Mouse (Mus musculus): ENCODE measurements around the gene En2. TPM values are rescaled to one million over a fixed set of nuclear protein-coding genes. Genes with fewer than 3 reads are reported as not detected.

The En2 gene
- total and polyA plus RNA-seq, 3 experiments = not detected

DNA sequence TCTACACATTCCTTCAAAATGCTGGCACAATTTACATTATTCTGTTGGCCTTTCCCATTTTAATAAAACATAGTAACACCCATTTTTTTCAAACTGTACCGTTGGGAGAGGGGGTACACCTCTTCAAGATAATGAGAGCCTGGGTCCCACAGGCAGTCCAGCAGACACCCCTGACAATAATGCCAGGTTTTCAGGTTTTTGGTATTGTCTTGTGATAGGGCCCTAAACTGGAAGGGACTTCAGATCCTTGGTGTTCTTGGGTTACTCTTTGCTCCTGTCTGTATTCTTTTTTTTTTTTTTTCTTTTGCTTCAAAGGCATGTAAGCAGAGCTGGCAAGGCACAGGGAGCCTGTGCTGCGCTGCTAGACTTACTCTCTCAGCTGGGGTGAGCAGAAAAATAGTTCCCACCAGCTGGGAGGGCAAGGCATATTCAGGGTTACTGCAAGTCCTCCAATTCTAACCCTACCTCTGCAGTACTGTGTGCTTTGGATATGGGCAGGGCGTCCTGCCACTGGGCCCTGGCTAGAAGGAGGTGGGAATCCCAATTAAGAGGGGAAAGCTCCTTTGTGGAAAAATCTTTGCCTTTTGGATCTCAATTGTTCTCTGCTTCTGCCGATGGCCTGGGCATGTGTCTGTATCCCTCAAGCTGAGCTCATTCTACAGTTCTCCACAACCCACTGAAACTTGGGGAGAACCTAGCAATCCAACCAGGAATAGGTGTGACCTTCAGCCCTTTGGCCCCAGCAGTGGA lies 7.6 kb downstream of the En2 start:
- H3K9ac ChIP-seq (ENCODE audit: insufficient read depth, low read depth) = no peak overlapping the region
- DNase-seq (ENCODE audit: extremely low read depth) = no peak
- H3K4me2 ChIP-seq (ENCODE audit: insufficient read depth, low read depth, poor library complexity, severe bottlenecking) = no peak overlapping the region
- no peak overlapping the region for H3K4me3 ChIP-seq (replicated peaks in 1 of 3; ENCODE audit: low read depth in 2 of 3, low read length in 2 of 3, poor library complexity in 1 of 3)
- no peak for TF ChIP-seq MAZ (IDR thresholded peaks at IDR 0.05; ENCODE audit: low read depth, low read length)
- TF ChIP-seq SIN3A (IDR thresholded peaks at IDR 0.05; ENCODE audit: low read length) = no peak
- no peak for TF ChIP-seq CTCF (conservative IDR thresholded peaks at IDR 0.05 in 1 of 2, IDR thresholded peaks at IDR 0.05 in 1 of 2; ENCODE audit: low read depth in 2 of 2, low read length in 2 of 2)
- no peak for TF ChIP-seq PAX5 (IDR thresholded peaks at IDR 0.05; ENCODE audit: low read length)
- no peak for TF ChIP-seq ZNF384 (IDR thresholded peaks at IDR 0.05; ENCODE audit: low read depth, low read length)
- no peak for TF ChIP-seq MXI1 (IDR thresholded peaks at IDR 0.05; ENCODE audit: low read depth, low read length)
- no peak for TF ChIP-seq POLR2A (IDR thresholded peaks at IDR 0.05; ENCODE audit: low read depth, low read length)
- TF ChIP-seq MYC (IDR thresholded peaks at IDR 0.05; ENCODE audit: low read depth, low read length) = no peak
- no peaks in the 10 kb centered on the region for H3K36me3 ChIP-seq (replicated peaks in 1 of 2; ENCODE audit: control insufficient read depth in 1 of 2, insufficient read depth in 1 of 2, low read length in 1 of 2)
- dilution Hi-C loops (cut with MboI; ENCODE audit: extremely low pct_ligation_motif_present, extremely low pct_unique_long_range_greater_than_20kb, low sequenced_read_pairs) (no loop called here), in situ Hi-C loops (cut with MboI; ENCODE audit: low pct_ligation_motif_present, low pct_unique_long_range_greater_than_20kb, low sequenced_read_pairs) (no loop called here)
- H3K4me1 ChIP-seq (ENCODE audit: control insufficient read depth in 1 of 2, insufficient read depth in 2 of 2) = no peaks in the 10 kb centered on the region
- no peaks in the 10 kb centered on the region for H3K27me3 ChIP-seq (replicated peaks)
- peaks cover 6% of the 10 kb centered on the region for H3K9me3 ChIP-seq (replicated peaks; ENCODE audit: low read length)
- H3K79me2 ChIP-seq (replicated peaks; ENCODE audit: control insufficient read depth, extremely low read depth, insufficient read depth, poor library complexity, severe bottlenecking) = no peaks in the 10 kb centered on the region
- no peak overlapping the region for H3K27ac ChIP-seq (ENCODE audit: insufficient read depth, low read depth)

DNA sequence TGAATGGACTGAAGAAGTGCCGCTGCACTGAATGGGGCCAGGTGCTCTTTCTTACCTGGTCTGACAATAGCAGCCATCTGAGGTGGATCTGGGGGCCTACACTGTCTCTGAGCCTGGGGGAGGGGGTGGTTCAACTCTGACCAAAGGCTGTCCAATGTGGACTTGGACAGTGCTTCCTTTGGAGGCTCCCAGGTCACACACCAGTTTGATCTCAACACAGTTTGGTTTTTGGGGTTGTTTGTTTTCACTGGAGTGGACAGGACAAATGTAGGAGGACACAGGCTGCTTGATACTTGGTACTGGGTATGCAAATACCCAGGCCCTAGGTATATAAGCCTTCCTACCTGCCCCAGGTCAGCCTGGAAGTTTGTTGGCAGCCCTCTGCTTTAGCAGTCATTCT lies 8.2 kb downstream of the En2 start:
- dilution Hi-C loops (cut with MboI; ENCODE audit: extremely low pct_ligation_motif_present, extremely low pct_unique_long_range_greater_than_20kb, low sequenced_read_pairs) (no loop called here), in situ Hi-C loops (cut with MboI; ENCODE audit: low pct_ligation_motif_present, low pct_unique_long_range_greater_than_20kb, low sequenced_read_pairs) (no loop called here)
- no peak for DNase-seq (ENCODE audit: extremely low read depth)
- Histone ChIP-seq H3K27ac (ENCODE audit: insufficient read depth, low read depth) (no peak overlapping the region), H3K4me1 (ENCODE audit: control insufficient read depth in 1 of 2, insufficient read depth in 2 of 2) (no peaks in the 10 kb centered on the region), H3K79me2 (replicated peaks; ENCODE audit: control insufficient read depth, extremely low read depth, insufficient read depth, poor library complexity, severe bottlenecking) (no peaks in the 10 kb centered on the region), H3K4me2 (ENCODE audit: insufficient read depth, low read depth, poor library complexity, severe bottlenecking) (no peak overlapping the region), H3K27me3 (replicated peaks) (no peaks in the 10 kb centered on the region), H3K9ac (ENCODE audit: insufficient read depth, low read depth) (no peak overlapping the region), H3K9me3 (replicated peaks; ENCODE audit: low read length) (peaks cover 2% of the 10 kb centered on the region), H3K4me3 (replicated peaks in 1 of 3; ENCODE audit: low read depth in 2 of 3, low read length in 2 of 3, poor library complexity in 1 of 3) (no peak overlapping the region), H3K36me3 (replicated peaks in 1 of 2; ENCODE audit: control insufficient read depth in 1 of 2, insufficient read depth in 1 of 2, low read length in 1 of 2) (no peaks in the 10 kb centered on the region)
- TF ChIP-seq GABPA (IDR thresholded peaks at IDR 0.05; ENCODE audit: insufficient replicate concordance, low read depth, low read length) (no peak), CHD1 (IDR thresholded peaks at IDR 0.05; ENCODE audit: low read depth, low read length) (no peak), MAZ (IDR thresholded peaks at IDR 0.05; ENCODE audit: low read depth, low read length) (no peak), NELFE (IDR thresholded peaks at IDR 0.05; ENCODE audit: low read depth, low read length) (no peak), USF2 (conservative IDR thresholded peaks at IDR 0.05; ENCODE audit: low read depth, low read length) (no peak), UBTF (IDR thresholded peaks at IDR 0.05; ENCODE audit: low read depth, low read length) (no peak), MXI1 (IDR thresholded peaks at IDR 0.05; ENCODE audit: low read depth, low read length) (no peak), MYC (IDR thresholded peaks at IDR 0.05; ENCODE audit: low read depth, low read length) (no peak), EP300 (IDR thresholded peaks at IDR 0.05; ENCODE audit: low read length) (no peak), JUND (conservative IDR thresholded peaks at IDR 0.05; ENCODE audit: low read depth, low read length) (no peak), ZNF384 (IDR thresholded peaks at IDR 0.05; ENCODE audit: low read depth, low read length) (no peak), ZC3H11A (IDR thresholded peaks at IDR 0.05; ENCODE audit: low read depth, low read length) (no peak), ZMIZ1 (IDR thresholded peaks at IDR 0.05; ENCODE audit: low read depth, low read length) (no peak), MEF2A (IDR thresholded peaks at IDR 0.05; ENCODE audit: borderline replicate concordance, low read depth, low read length) (no peak), TCF12 (IDR thresholded peaks at IDR 0.05; ENCODE audit: low read depth, low read length) (no peak), KAT2A (IDR thresholded peaks at IDR 0.05; ENCODE audit: insufficient replicate concordance, low read length) (no peak), HCFC1 (IDR thresholded peaks at IDR 0.05; ENCODE audit: low read depth, low read length) (no peak), MAX (IDR thresholded peaks at IDR 0.05; ENCODE audit: low read length) (no peak), ELF1 (IDR thresholded peaks at IDR 0.05; ENCODE audit: low read depth, low read length) (no peak)

All from CH12.LX (cell line).